Mouse (Mus musculus) small intestine, adult 2 months (tissue): ENCODE data around the gene Gm14444. TPM values are rescaled to one million over a fixed set of nuclear protein-coding genes. Genes with fewer than 3 reads are reported as not detected.
"Not testable (repeated sequence)": the region's sequence is repeated elsewhere in the genome, so short reads cannot be mapped to it uniquely, and the experiment has no call there.

ENCODE experiments used
- H3K27ac ChIP-seq: fragments of 200-500 bp; 2 replicates; pipeline ENCODE4 v1.5.1; 2012; ENCODE audit warnings: low read depth, low read length, control low read depth, inconsistent platforms; ENCODE audit not compliant: insufficient read depth
- H3K27me3 ChIP-seq: fragments of 200-500 bp; 2 replicates; pipeline ENCODE4 v1.6.1; 2012; ENCODE audit warnings: mild to moderate bottlenecking, moderate library complexity, low read length, inconsistent platforms; ENCODE audit not compliant: control insufficient read depth, insufficient read depth
- H3K36me3 ChIP-seq: fragments of 200-500 bp; 2 replicates; pipeline ENCODE4 v1.6.1; 2012; ENCODE audit warnings: mild to moderate bottlenecking, low read length, control low read depth, inconsistent platforms; ENCODE audit not compliant: control insufficient read depth, insufficient read depth
- H3K4me1 ChIP-seq: fragments of 200-500 bp; 2 replicates; pipeline ENCODE4 v1.6.1; 2012; ENCODE audit warnings: low read length, inconsistent platforms, mixed read lengths; ENCODE audit not compliant: control insufficient read depth, insufficient read depth, insufficient read length
- H3K4me3 ChIP-seq: fragments of 200-500 bp; 2 replicates; pipeline ENCODE4 v1.5.1; 2012; ENCODE audit warnings: low read depth, mild to moderate bottlenecking, control low read depth, inconsistent platforms, low read length, moderate library complexity
- WGBS: fragments of 180-500 bp; shearing (Covaris S2); methylation state at CpG from one replicate; pipeline ENCODE4 v1.1.7; 2018; 5-methylcytosine and 5-hydroxymethylcytosine counted together
- polyA plus RNA-seq: library from polyadenylated mRNA; depleted of rRNA; stranded (reverse); fragments of >200 nt; gene quantifications from 2 replicates; pipeline ENCODE4 v1.2.3, GENCODE M21; 2012; rRNA removed

Gm14444 gene
- polyA plus RNA-seq, result not detected in 2 replicates

GRCm38 (mm10) chr2:175010022-175010421, at the start of gene Gm14444:
Gene Gm14444 (plus strand): TSS chr2:175010241.
- H3K36me3 ChIP-seq, H3K27ac ChIP-seq, H3K4me3 ChIP-seq, H3K4me1 ChIP-seq, H3K27me3 ChIP-seq: not testable (repeated sequence)
- 50% methylated on average over 1 of the region's 1 CpGs for WGBS

GRCm38 (mm10) chr2:174965466-174965865, 44.6 kb upstream of the Gm14444 start:
- not testable (repeated sequence) for H3K4me3 ChIP-seq, H3K27me3 ChIP-seq, H3K36me3 ChIP-seq, H3K4me1 ChIP-seq, H3K27ac ChIP-seq
- WGBS, result 69% methylated on average over 3 of the region's 3 CpGs

- WGBS, result 96% methylated on average over 27 of the region's 27 CpGs
- H3K36me3 ChIP-seq, H3K4me1 ChIP-seq, H3K27ac ChIP-seq, H3K4me3 ChIP-seq, H3K27me3 ChIP-seq: not testable (repeated sequence)
Measured at GRCm38 (mm10) chr2:175044268-175044667, 34.2 kb downstream of the Gm14444 start.

GRCm38 (mm10) chr2:175067681-175068261, 57.7 kb downstream of the Gm14444 start, which contains the start of gene Gm14393:
Gene Gm14393 (minus strand): TSS chr2:175067781.
- not testable (repeated sequence) for H3K4me3 ChIP-seq, H3K27me3 ChIP-seq, H3K27ac ChIP-seq, H3K4me1 ChIP-seq, H3K36me3 ChIP-seq
- 63% methylated on average over 1 of the region's 1 CpGs for WGBS

Other genes with a start within 250 kb of the Gm14444 start
- 7.5 and 18.6 TPM in 2 replicates for gene Edn3, start 249.6 kb upstream of the Gm14444 start, polyA plus RNA-seq
- gene Gm14393, start 57.5 kb downstream of the Gm14444 start, polyA plus RNA-seq, result not detected in 2 replicates
- gene Gm14399, start 131.8 kb downstream of the Gm14444 start, polyA plus RNA-seq, result not detected in 2 replicates
- 0.03 TPM in 1 of 2 replicates, not detected in the other for gene Gm14443, start 165.6 kb downstream of the Gm14444 start, polyA plus RNA-seq
- gene Gm14391, start 196.7 kb downstream of the Gm14444 start, polyA plus RNA-seq, result 0.79 and 1.1 TPM in 2 replicates